Mouse (Mus musculus): ENCODE measurements around the gene Cfap161.

DNA sequence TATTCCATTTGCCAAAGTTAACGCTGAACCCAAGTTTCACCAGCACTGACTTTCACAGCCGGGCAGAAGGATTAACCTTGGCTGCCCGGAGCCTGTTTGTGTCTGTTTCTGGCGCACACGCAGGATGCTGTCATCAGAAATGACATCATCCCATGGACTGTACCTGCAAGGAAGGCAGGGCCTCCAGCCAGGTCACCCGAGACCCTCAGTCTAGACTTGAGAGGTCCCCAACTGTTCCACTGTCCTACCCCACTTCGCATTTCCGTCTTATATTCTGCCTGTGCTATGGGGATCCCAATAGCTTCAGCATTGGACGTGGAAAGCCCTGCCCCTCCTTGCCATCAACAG lies 49.6 kb downstream of the Cfap161 start:
- no peak for TF ChIP-seq POLR2A (IDR thresholded peaks at IDR 0.05; ENCODE audit: control insufficient read depth, extremely low read depth, insufficient read depth, low read length, poor library complexity)
- TF ChIP-seq CTCF (IDR thresholded peaks at IDR 0.05; ENCODE audit: borderline replicate concordance, control insufficient read depth, extremely low read depth, insufficient read depth, low read length, poor library complexity): no peak

All from thymus, adult 2 months (tissue).